Mouse (Mus musculus) 3T3-L1 (cell line): ENCODE measurements around the gene Cox6b2.
A peak's percentile ranks its signal among the peaks of the same experiment; 100 is the strongest.
"Not testable (repeated sequence)": the region's sequence is repeated elsewhere in the genome, so short reads cannot be mapped to it uniquely, and the experiment has no call there.

Source experiments
- DNase-seq: peaks from one replicate; pipeline ENCODE4 v3.0.0-alpha.2; 2015; ENCODE audit warnings: low read depth, low spot score

The Cox6b2 gene

DNA sequence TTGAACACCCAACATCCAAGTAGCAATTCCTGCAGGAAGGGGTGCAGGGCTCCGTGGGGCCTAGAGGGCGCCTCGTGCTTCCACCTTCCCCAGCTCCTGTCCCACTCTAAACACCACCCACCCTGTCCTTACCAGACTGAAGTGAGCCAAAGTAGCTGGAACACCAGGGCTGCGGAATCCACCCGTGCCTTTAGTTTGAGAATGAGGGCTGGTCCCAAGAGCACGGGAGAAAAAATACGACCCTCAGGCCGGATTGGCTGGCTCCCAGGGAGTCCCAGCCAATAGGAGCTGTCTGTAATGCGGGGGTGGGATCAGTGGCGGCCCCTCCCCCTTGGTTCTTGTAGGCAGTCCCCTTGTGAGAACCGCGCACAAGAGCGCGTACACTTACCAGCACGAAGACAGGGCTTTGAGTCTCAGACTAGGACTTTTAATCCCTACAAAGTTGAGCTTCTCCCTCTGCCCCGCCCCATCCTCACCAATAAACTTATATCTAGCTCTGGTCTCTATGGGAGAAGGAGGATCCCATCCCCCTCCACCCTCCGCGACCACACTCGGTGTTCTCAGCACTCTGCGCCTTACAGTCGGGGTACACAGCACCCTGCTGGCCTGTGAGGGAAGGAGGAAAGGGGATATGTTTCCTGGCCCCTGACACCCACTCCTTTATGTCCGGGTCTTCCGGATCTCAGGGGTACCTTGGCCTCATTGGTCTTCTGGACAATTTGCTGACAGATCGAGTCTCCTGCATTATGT lies at the start of gene Cox6b2:
Gene Cox6b2 (minus strand): TSS at position 274 of the 750 bp plus-strand sequence.
- no peak for DNase-seq

DNA sequence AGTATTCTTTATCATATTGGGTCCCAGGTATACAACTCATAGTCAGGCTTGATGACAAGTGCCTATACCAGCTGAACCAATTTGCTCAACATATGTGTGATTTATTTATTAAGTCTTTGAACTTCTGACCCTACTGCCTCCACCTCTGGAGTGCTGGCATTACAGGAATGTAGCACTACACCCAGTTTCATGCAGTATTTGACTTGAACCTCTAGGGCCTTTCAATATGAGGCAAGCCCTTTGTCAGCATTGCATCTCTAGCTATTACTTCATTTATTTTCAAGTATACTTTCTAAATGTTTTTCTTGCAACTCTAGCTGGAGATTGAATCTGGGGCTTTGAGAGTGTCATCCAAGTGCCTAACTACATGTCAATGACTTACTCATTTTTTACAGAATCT lies 49.4 kb upstream of the Cox6b2 start:
- no peak for DNase-seq

DNA sequence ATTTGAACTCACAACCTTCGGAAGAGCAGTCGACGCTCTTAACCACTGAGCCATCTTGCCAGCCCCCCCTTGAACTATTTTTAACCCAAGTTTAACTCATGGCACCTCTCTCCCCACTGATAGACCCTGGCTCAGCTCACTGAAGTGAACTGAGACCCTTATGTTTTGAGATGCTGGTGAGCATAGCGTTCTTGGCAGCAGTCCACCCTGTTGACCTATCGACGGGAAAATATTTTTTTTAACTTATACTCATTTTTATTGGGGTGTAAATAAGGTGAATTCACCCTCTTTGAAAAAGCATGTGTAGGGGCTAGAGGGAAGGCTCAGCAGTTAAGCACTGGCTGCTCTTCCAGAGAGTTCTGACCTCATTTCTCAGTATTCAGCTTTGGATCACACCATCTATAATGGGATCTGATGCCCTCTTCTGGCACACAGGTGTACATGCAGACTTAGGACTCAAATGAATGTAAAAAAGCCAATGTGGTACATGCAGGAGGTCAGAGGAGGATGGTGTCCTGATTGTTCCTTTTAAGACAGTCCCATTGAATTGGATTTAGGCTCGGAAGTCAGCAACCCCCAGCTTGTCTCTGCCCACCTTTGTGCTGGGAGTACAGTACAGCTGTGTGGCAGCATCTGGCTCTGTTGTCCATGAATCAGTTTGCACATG lies 43.0 kb upstream of the Cox6b2 start:
- peak; percentile 79 for DNase-seq

GRCm38 (mm10) chr7:4794631-4795168 lies 41.8 kb upstream of the Cox6b2 start:
- DNase-seq: no peak

GRCm38 (mm10) chr7:4793674-4794073 lies 40.8 kb upstream of the Cox6b2 start:
- no peak for DNase-seq

- not testable (repeated sequence) for DNase-seq
Measured at GRCm38 (mm10) chr7:4793248-4793647, 40.4 kb upstream of the Cox6b2 start.

- peak; percentile 96 for DNase-seq
Measured at GRCm38 (mm10) chr7:4792278-4793212, 39.7 kb upstream of the Cox6b2 start, which contains the start of gene Rpl28. TSS of gene Rpl28 (plus strand) at chr7:4792874.

GRCm38 (mm10) chr7:4789436-4789935 lies 36.6 kb upstream of the Cox6b2 start, which contains the start of gene Tmem238:
TSS of gene Tmem238 (minus strand) at chr7:4789656.
- DNase-seq: no peak

DNA sequence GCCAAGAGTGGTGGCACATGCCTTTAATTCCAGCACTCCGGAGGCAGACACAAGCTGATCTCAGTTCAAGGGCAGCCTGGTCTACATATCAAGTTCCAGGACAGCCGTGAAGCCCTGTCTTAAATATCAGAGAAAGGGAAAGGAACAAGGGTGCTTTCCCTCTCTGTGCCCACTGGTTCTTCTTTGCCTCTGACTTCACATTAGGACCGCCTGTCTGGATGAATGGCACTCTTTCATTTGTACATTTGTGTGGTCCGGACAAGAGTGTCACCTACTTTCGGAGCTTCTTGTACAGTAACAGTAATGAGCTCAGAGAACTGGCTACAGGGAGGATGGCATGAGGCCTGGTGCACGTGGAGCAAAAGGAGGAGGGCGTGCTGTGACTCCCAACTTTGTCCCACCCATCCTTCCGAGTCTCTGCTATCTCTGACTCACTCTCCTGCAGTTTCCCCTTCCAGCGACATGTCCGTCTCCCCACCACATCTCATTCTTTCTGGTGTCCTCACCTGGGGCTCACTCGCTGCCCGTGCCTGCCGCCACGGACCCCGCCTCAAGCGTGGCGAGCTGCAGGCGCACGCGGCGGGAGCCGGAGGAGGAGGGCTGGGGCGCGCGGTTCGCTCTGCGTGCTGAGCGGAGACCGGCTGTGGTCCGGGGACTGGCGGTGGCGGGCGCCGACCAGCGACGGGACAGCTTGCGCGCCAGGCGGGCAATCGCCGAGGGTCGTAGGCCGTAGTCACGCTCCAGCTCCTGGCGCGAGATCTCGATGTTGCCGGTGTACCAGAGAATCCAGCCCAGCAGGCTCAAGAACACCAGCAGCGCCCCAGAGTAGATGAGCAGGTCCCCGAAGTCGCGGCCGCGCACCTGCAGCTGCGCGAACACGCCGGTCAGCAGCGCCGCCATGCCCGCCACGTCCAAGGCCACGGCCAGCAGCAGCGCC lies 35.9 kb upstream of the Cox6b2 start:
- DNase-seq: no peak

- no peak for DNase-seq
Measured at GRCm38 (mm10) chr7:4783667-4784268, 30.9 kb upstream of the Cox6b2 start.

DNA sequence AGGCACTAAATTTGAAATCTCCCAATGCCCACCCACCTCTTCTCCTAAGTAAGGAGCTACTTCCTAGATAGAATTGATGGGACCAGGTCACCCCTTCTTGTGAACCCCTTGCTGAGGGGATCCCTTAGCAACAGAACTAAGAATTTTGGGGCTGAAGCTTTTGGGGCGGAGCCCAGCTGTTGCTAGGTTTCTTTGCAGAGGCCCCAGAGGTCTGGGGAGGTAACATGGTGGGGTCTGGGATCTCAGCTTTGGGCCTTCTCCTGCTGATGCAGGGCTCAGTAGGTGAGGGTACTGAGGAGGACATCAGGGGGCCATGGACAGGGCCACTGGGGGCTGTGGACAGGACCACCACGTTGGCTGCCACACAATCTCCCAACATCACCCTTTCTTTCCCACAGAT lies 29.9 kb upstream of the Cox6b2 start, which contains the start of the genes Il11 and Tmem190:
Gene Il11 (minus strand): TSS at position 101 of the 400 bp plus-strand sequence.
Gene Tmem190 (plus strand): TSS at position 179 of the 400 bp plus-strand sequence.
- no peak for DNase-seq

- DNase-seq: no peak
Measured at GRCm38 (mm10) chr7:4782130-4782529, 29.2 kb upstream of the Cox6b2 start.

DNA sequence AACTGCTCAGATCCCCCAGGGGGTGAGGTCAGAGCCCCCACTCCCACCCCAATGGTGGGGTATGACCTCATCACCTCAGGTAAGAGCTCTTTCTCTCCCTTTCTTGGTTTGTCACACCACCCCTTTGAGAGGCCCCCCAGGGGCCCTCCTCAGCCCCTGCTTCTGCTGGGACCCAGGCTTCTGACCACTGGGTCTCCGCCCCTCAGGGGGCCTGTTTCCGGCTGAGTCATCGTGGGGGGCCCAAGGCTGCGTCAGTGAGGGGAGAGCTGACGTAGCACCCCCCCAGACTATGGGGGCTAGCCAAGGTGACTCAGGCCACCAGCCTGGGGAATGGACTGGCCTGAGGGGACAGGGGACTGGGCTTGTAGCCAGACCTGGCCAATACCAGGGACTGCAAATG lies 27.0 kb upstream of the Cox6b2 start:
- DNase-seq: no peak

DNA sequence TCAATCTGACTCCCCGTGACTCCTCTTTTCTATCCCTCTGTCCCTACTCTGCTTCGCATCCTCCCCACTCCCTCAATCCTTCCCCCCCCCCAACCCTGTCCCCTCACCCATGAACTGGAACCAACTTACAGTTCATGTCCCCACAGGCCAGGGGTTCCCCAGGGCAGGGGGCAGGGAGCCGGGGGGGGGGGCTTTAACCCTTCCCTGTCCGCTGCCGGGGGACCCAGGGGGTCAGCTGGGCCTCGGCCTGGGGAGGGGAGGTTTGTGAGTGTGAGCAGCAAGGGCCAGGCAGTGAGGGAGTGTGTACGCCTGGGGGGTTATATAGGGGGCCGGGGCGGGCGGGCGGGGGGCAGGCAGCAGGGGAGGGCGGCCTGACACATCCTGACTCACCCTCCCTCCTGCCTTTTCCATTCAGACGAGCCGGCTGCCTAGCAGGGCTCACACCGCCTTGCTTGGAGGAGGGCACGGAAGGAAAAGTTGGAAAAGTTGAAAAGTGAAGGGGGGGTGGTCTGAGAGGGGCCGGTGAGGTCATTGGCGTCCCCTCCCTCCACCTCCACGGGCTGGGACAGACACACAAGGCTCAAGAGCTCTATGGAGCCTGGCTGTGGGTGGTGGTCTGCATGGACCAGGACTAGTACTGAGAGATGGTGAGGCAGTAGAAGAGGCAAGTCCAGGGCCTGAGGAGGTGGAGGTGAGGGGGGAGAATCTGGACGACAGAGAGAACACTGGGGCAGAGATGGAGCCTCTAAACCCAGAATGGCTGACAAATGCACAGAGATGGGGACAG lies 25.1 kb upstream of the Cox6b2 start:
- no peak for DNase-seq

DNA sequence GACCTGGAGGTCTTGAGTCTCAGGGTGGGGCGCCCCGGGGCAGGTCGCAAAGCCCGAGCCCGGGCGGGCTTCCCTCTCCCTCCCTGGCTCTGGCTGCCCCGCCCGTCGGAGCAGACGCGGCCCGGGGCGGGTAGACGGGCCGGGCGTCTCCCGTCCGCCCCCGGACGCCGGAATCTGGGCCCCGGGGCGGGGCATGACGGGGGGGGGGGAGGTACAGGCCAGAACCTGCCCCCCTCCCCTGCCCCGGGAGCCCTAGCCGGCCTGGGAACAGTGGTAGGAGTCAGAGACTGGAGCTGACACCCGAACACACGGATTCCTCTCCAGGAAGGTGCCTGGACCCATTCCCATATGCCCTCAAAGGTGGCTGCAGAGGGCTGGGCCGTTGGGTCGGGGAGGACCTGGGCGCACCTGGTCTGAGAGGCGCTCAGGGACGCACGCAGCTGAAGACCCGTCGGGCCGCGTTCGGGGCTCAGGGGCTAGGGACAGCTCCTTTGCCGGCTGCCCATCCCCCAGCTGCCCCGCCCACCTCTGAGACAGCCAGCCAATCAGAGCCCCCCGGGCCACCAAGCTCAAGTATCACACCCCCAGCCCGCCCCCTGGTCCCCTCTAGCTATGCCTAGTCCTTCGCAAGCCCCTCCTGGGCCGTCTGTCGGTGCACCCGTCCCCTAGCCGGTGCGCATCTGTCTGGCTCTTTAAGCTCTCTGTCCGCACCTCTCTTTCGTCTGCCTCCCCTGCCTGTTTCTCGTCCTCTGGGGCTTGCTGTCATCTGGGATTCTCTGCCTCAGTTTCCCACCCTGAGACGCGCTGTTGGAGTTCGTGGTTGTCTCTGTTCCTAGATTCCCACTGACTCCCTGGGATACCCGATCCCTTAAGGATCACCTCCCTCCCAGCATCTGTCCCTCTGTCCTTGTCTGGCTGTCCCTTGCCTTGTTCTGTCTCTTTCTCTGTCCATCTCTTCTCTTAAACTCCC lies 24.3 kb upstream of the Cox6b2 start:
- DNase-seq: peak; percentile 53

DNA sequence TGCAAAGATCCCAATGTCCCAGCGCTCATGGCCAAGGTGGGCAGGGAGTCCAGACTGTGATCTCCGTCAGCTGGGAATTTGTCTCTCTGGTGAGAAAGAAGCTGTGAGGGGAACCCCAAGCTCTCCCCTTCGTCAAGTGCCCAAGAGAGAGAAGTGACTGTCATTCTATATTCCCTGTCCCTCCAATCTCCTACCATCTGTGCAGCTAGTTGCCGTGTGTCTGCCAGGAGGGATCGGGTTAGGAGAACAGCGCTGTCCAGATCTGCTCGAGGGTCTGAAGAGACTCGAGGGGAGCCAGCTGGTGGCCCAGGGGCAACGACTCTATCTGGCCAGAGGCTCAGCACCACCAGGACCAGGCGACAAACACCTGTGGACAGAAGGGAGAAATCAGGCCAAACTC lies 23.2 kb upstream of the Cox6b2 start:
- no peak for DNase-seq

DNA sequence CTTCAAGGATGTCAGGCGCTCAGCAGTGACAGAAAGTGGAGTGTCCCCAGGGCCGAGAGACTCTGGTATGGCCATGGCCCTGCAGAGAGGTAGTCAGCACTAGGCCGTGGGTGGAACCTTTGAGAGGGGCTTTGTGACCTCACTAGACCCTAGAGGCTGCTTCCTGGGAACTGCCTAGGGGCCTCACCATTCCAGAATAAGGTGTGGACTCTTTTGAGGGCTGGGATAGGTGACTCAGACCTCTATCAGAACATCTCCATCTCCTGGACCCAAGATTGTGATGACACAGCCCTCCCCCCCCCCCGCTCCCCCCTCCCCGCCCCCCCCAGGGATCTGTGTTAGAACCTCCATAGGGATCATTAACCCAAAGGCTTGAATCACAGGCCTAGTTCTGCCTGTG lies 18.3 kb upstream of the Cox6b2 start, which contains the start of gene Fam71e2:
Gene Fam71e2 (minus strand): TSS at position 101 of the 400 bp plus-strand sequence.
- DNase-seq: no peak
